Mouse (Mus musculus): ENCODE measurements at regions not wholly inside any gene's neighbourhood (a gene's known extent, or its start where the extent isn't known, plus 50 kb on each side); places are given as distances from the start of the nearest gene placed in this dataset.

GRCm38 (mm10) chr16:77279495-77279894 lies 266.0 kb downstream of the Usp25 start:
- TF ChIP-seq CTCF (IDR thresholded peaks at IDR 0.05; ENCODE audit: control insufficient read depth, insufficient read depth, insufficient read length): no peak
- no peak for TF ChIP-seq FOSL1 (IDR thresholded peaks at IDR 0.05; ENCODE audit: insufficient read depth, low read length, poor library complexity, severe bottlenecking)
- TF ChIP-seq MYOD1 (IDR thresholded peaks at IDR 0.05; ENCODE audit: control insufficient read depth, insufficient read length, low read depth): no peak
- no peak for TF ChIP-seq USF1 (IDR thresholded peaks at IDR 0.05; ENCODE audit: low read depth)
- TF ChIP-seq MAX (IDR thresholded peaks at IDR 0.05): no peak
- TF ChIP-seq MYOG (IDR thresholded peaks at IDR 0.05; ENCODE audit: control insufficient read depth, extremely low read depth, insufficient read length): no peak
